Mouse (Mus musculus) urinary bladder, adult 18-20 months (tissue): ENCODE measurements at regions not wholly inside any gene's neighbourhood (a gene's known extent, or its start where the extent isn't known, plus 50 kb on each side); places are given as distances from the start of the nearest gene placed in this dataset.

ENCODE experiments used
- DNase-seq, 2 experiments: peaks; one replicate each; pipeline ENCODE4 v3.0.0; 2022; ENCODE audit warnings: low spot score in 2 of 2, mixed read lengths in 2 of 2

DNA sequence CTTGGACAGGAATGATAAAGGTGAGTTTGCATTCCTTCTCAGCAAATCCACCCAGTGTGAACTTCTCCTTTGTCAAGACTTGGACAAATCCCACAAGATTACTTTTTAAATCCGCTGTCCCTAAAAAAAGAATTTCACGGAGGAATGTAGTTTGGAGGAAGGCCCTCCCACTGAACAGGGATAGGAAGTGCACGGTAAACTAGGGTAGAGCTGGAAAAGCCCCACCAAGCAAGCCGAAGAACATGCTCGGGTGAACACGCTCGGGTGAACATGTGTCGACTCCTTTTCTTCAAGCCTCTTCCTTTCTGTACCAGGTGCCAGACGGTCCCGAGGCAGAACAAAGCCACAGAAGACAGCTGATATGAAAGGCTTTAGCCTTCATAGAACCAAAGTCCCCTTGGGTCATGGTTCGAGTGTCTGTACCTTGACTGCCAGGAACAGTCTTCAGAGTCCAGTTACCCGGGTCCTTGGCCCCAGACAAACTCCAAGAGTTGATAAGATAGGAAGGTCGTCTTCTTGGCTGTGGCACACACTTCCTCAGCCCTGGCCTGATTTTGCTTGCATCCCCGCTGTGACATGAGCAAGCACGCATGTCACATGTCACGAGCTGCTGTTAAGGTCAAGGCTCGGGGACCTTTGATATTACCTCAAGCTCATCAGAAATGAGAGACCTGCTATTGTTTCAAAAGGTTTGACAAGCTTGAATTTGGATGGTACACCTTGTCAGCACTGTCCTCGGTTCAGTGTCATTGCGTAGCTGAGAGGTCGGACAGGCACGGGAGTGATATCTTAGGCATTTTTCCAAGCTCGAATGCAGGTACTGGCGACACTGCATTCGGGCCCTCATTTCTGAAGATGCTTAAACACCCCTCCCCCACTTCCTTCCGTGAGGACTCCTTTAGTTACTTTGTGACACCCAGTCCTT, 51.5 kb upstream of the Ryk start:
- no peak for DNase-seq

- peak; percentile 76 to 86 for DNase-seq
Measured at GRCm38 (mm10) chr9:102784329-102785026, 50.2 kb upstream of the Ryk start.
